ENCODE assay signal across 7 mouse cellular contexts in genomic region chr15:67040229-67040628, GRCm38 (mm10).
A peak's percentile ranks its signal among the peaks of the same experiment; 100 is the strongest.
DNase-seq lines count a peak whose midpoint lies in the region; ATAC-seq and TF ChIP-seq lines count a peak whose summit lies in the region.

No protein-coding gene starts in this region.

- H3K9ac ChIP-seq in lung, embryonic 14.5 days, result peak overlapping the region; percentile 55; the same call in 1 of the 2 replicates
- H3K9ac ChIP-seq in embryonic facial prominence, embryonic 14.5 days (ENCODE audit: low read depth, low read length), result no peak overlapping the region

- no peaks in the 10 kb centered on the region for H3K9me3 ChIP-seq in lung, embryonic 14.5 days (ENCODE audit: low read depth, low read length)
- no peaks in the 10 kb centered on the region for H3K9me3 ChIP-seq in embryonic facial prominence, embryonic 14.5 days (ENCODE audit: control insufficient read depth, low read length)
- no peaks in the 10 kb centered on the region for H3K9me3 ChIP-seq in limb, embryonic 10.5 days (replicated peaks)

- 0 out of 2 replicates have a peak, but pooled peaks have one; percentile 22 for ATAC-seq in lung, embryonic 14.5 days (ENCODE audit: insufficient read depth)
- 0 out of 2 replicates have a peak, but pooled peaks have one; percentile 4 for ATAC-seq in embryonic facial prominence, embryonic 14.5 days (ENCODE audit: low read depth)

- TF ChIP-seq CTCF in lung, embryonic 14.5 days (IDR thresholded peaks at IDR 0.05; ENCODE audit: low read depth), result no peak

- intact Hi-C loops in left cerebral cortex, postnatal 36 days (cut with DNase I), result no loop called here

- DNase-seq in lung, embryonic 14.5 days, result no peak
- no peak for DNase-seq in lung, postnatal 36 days
- peak; percentile 21 for DNase-seq in embryonic facial prominence, embryonic 14.5 days (ENCODE audit: low spot score)
- peak; percentile 35 for DNase-seq in limb, embryonic 10.5 days (ENCODE audit: low spot score)
- DNase-seq in splenic B cell, adult 2 months (ENCODE audit: low read depth, low spot score), result peak; percentile 43
- DNase-seq in left cerebral cortex, postnatal 36 days (ENCODE audit: low spot score in 2 of 2), result no peak
- DNase-seq in MN1 (ENCODE audit: low spot score), result no peak

- H3K27ac ChIP-seq in lung, embryonic 14.5 days (ENCODE audit: low read depth), result no peak overlapping the region
- no peak overlapping the region for H3K27ac ChIP-seq in embryonic facial prominence, embryonic 14.5 days (replicated peaks; ENCODE audit: low read depth, low read length)
- peak overlapping the region; percentile 3; the same call in 1 of the 2 replicates for H3K27ac ChIP-seq in limb, embryonic 10.5 days

- H3K27me3 ChIP-seq in lung, embryonic 14.5 days (ENCODE audit: insufficient read depth, low read length), result no peaks in the 10 kb centered on the region
- no peaks in the 10 kb centered on the region for H3K27me3 ChIP-seq in embryonic facial prominence, embryonic 14.5 days (replicated peaks; ENCODE audit: control insufficient read depth, insufficient read depth, low read length)
- no peaks in the 10 kb centered on the region for H3K27me3 ChIP-seq in limb, embryonic 10.5 days (ENCODE audit: low read depth, poor library complexity, severe bottlenecking)
- no peaks in the 10 kb centered on the region for H3K27me3 ChIP-seq in splenic B cell, adult 2 months (ENCODE audit: control insufficient read depth, insufficient read depth, low read length, poor library complexity, severe bottlenecking)

- H3K4me3 ChIP-seq in lung, embryonic 14.5 days (ENCODE audit: low read depth, low read length), result 0 out of 2 replicates have a peak overlapping the region, but pooled peaks have one; percentile 43
- peak overlapping the region; percentile 45; the same call in 1 of the 2 replicates for H3K4me3 ChIP-seq in embryonic facial prominence, embryonic 14.5 days (ENCODE audit: low read depth, low read length)
- H3K4me3 ChIP-seq in limb, embryonic 10.5 days, result 0 out of 2 replicates have a peak overlapping the region, but pooled peaks have one; percentile 56

- 32% methylated on average over 12 of the region's 12 CpGs for WGBS in lung, embryonic 14.5 days
- 36% methylated on average over 12 of the region's 12 CpGs for WGBS in embryonic facial prominence, embryonic 14.5 days
- 45% methylated on average over 12 of the region's 12 CpGs for WGBS in limb, embryonic 10.5 days

- peak overlapping the region; percentile 79 for H3K4me2 ChIP-seq in lung, embryonic 14.5 days
- peak overlapping the region; percentile 74 for H3K4me2 ChIP-seq in embryonic facial prominence, embryonic 14.5 days (ENCODE audit: low read depth, low read length)

- H3K4me1 ChIP-seq in lung, embryonic 14.5 days (ENCODE audit: insufficient read depth), result no peaks in the 10 kb centered on the region; the same call in 1 of the 2 replicates
- peaks cover 21% of the 10 kb centered on the region for H3K4me1 ChIP-seq in embryonic facial prominence, embryonic 14.5 days (ENCODE audit: control insufficient read depth, insufficient read depth, low read length)
- H3K4me1 ChIP-seq in limb, embryonic 10.5 days, result peaks cover 20% of the 10 kb centered on the region

- H3K36me3 ChIP-seq in lung, embryonic 14.5 days (ENCODE audit: insufficient read depth), result no peaks in the 10 kb centered on the region
- no peaks in the 10 kb centered on the region for H3K36me3 ChIP-seq in embryonic facial prominence, embryonic 14.5 days (ENCODE audit: control insufficient read depth, insufficient read depth, low read length)
- no peaks in the 10 kb centered on the region for H3K36me3 ChIP-seq in limb, embryonic 10.5 days
- no peaks in the 10 kb centered on the region for H3K36me3 ChIP-seq in splenic B cell, adult 2 months (ENCODE audit: control insufficient read depth, insufficient read depth, low read length, poor library complexity, severe bottlenecking)

Comparison
In these comparisons a context has a peak if more than half of its experiments do, and no peak if none do; other contexts are left out.
1. DNase-seq: peak in embryonic facial prominence, embryonic 14.5 days (single experiment), limb, embryonic 10.5 days (single experiment) and splenic B cell, adult 2 months (single experiment); none in lung, embryonic 14.5 days (single experiment), lung, postnatal 36 days (single experiment), left cerebral cortex, postnatal 36 days (0 of 2) and MN1 (single experiment).
2. Peak in every context shown above with its lines, with median percentiles within 50 percentile points of each other: H3K4me3 ChIP-seq.